Mouse (Mus musculus) hindbrain, embryonic 13.5 days (tissue): ENCODE measurements around the gene Fn1. TPM values are rescaled to one million over a fixed set of nuclear protein-coding genes. Genes with fewer than 3 reads are reported as not detected.

Experiments
- ATAC-seq: fragments of 200-750 bp; cut with Nextera tagmentation; 2 replicates; pipeline ENCODE4 v1.8.0; 2017; ENCODE audit warnings: moderate TSS enrichment; ENCODE audit not compliant: low FRiP score
- H3K27ac ChIP-seq: fragments of 300-500 bp; sonication (generic); 2 replicates; pipeline ENCODE4 v1.5.1; 2015; ENCODE audit warnings: inconsistent platforms, mild to moderate bottlenecking, moderate library complexity
- H3K27me3 ChIP-seq: fragments of 300-500 bp; sonication (generic); 2 replicates; pipeline ENCODE4 v1.6.1; 2015; ENCODE audit warnings: mild to moderate bottlenecking, inconsistent platforms
- H3K36me3 ChIP-seq: fragments of 300-500 bp; sonication (generic); 2 replicates; pipeline ENCODE4 v1.6.1; 2015; ENCODE audit warnings: mild to moderate bottlenecking, inconsistent platforms
- H3K4me1 ChIP-seq: fragments of 300-500 bp; sonication (generic); replicated peaks from 2 replicates; pipeline ENCODE4 v1.6.1; 2015; ENCODE audit warnings: inconsistent platforms
- H3K4me2 ChIP-seq: fragments of 300-500 bp; sonication (generic); 2 replicates; pipeline ENCODE4 v1.6.1; 2015; ENCODE audit warnings: inconsistent platforms, mild to moderate bottlenecking, moderate library complexity
- H3K4me3 ChIP-seq: fragments of 300-500 bp; sonication (generic); 2 replicates; pipeline ENCODE4 v1.5.1; 2015; ENCODE audit warnings: mild to moderate bottlenecking, inconsistent platforms
- H3K9ac ChIP-seq: fragments of 300-500 bp; sonication (generic); 2 replicates; pipeline ENCODE4 v1.6.1; 2015; ENCODE audit warnings: mild to moderate bottlenecking, inconsistent platforms
- H3K9me3 ChIP-seq: fragments of 300-500 bp; sonication (generic); 2 replicates; pipeline ENCODE4 v1.6.1; 2016; ENCODE audit warnings: inconsistent platforms
- WGBS: fragments of 180-500 bp; shearing (Covaris S2); methylation state at CpG from one replicate; pipeline ENCODE4 v1.1.7; 2015; 5-methylcytosine and 5-hydroxymethylcytosine counted together
- polyA plus RNA-seq: library from polyadenylated mRNA; unstranded; fragments of >200 nt; fragmentation: Nextera tagmentation; extraction: Ambion mirVana; gene quantifications from 2 replicates; pipeline ENCODE4 v1.2.1, GENCODE M21; 2015

Gene Fn1
- polyA plus RNA-seq, 1 experiment from 2014 or later, result 36.1 TPM

GRCm38 (mm10) chr1:71540437-71540836 is 112.6 kb downstream of the Fn1 start:
- WGBS, result 73% methylated on average over 3 of the region's 3 CpGs
- no peak for ATAC-seq
- Histone ChIP-seq H3K4me1 (no peaks in the 10 kb centered on the region), H3K4me2 (no peak overlapping the region), H3K4me3 (no peak overlapping the region), H3K36me3 (no peaks in the 10 kb centered on the region), H3K27ac (no peak overlapping the region), H3K9ac (no peak overlapping the region), H3K27me3 (no peaks in the 10 kb centered on the region), H3K9me3 (no peaks in the 10 kb centered on the region)

- no peak for ATAC-seq
- Histone ChIP-seq H3K4me2 (no peak overlapping the region), H3K27ac (no peak overlapping the region), H3K9me3 (no peaks in the 10 kb centered on the region), H3K4me1 (no peaks in the 10 kb centered on the region), H3K27me3 (no peaks in the 10 kb centered on the region), H3K4me3 (no peak overlapping the region), H3K9ac (no peak overlapping the region), H3K36me3 (no peaks in the 10 kb centered on the region)
- WGBS, result 88% methylated on average over 4 of the region's 4 CpGs
Measured at GRCm38 (mm10) chr1:71539641-71540040, 113.4 kb downstream of the Fn1 start.

Other genes starting within 250 kb of the Fn1 start
- gene Abca12, start 238.3 kb downstream of the Fn1 start, polyA plus RNA-seq, result 0.03 TPM in 2 replicates
- 31.6 and 34.2 TPM in 2 replicates for gene Atic, start 96.0 kb downstream of the Fn1 start, polyA plus RNA-seq